Mouse (Mus musculus): ENCODE results near the gene Prkca. TPM values are rescaled to one million over a fixed set of nuclear protein-coding genes. Genes with fewer than 3 reads are reported as not detected.

Gene Prkca
- 11.2 and 11.4 TPM in 2 replicates for polyA plus RNA-seq (2015; fragmentation: Nextera tagmentation; extraction: Ambion mirVana)

GRCm38 (mm10) chr11:108343789-108344462 is at the start of gene Prkca:
Gene Prkca (minus strand): TSS chr11:108343928.
- peak; percentile 96 for DNase-seq (ENCODE audit: low spot score)

DNA sequence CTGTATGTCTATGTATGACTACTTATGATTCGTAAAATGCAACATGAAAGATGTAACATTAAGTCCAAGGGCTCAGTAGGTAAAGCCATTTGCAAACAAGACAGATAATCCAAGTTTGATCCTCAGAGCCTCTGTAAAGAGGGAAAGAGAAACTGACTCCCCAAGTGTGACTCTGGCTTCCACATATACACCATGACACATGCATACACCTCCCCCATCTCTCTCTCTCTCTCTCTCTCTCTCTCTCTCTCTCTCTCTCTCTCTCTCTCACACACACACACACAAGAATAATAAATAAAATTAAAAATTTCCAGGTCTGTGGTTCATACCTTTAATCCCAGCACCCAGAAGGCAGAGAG is 41.9 kb upstream of the Prkca start:
- DNase-seq (ENCODE audit: low spot score), result no peak

GRCm38 (mm10) chr11:108384920-108385665 is 41.4 kb upstream of the Prkca start:
- no peak for DNase-seq (ENCODE audit: low spot score)

DNA sequence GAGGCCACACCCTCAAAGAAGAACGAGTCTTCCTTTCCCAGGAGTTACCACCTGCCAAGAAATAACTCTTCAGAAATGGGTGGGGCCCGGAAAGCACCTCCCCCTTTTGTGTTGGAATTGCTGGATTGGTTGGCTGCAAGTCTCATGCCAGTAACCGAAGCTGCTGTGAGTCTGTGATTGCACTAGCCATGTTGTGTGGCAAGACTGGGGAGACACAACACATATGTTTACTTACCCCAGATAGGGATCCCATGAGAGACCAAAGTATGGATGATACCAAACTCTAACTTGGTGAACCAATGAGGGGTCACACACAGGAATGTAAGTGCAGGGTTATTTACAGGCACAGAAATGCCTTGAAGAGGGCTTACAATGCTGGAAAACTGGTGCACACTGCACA is 38.9 kb upstream of the Prkca start:
- no peak for DNase-seq (ENCODE audit: low spot score)

GRCm38 (mm10) chr11:108378363-108378751 is 34.6 kb upstream of the Prkca start:
- peak; percentile 5 for DNase-seq (ENCODE audit: low spot score)

GRCm38 (mm10) chr11:108377680-108378362 is 34.1 kb upstream of the Prkca start:
- peak; percentile 83 for DNase-seq (ENCODE audit: low spot score)

GRCm38 (mm10) chr11:108376815-108377214 is 33.1 kb upstream of the Prkca start:
- no peak for DNase-seq (ENCODE audit: low spot score)

GRCm38 (mm10) chr11:108367046-108367445 is 23.3 kb upstream of the Prkca start:
- DNase-seq (ENCODE audit: low spot score), result no peak

DNA sequence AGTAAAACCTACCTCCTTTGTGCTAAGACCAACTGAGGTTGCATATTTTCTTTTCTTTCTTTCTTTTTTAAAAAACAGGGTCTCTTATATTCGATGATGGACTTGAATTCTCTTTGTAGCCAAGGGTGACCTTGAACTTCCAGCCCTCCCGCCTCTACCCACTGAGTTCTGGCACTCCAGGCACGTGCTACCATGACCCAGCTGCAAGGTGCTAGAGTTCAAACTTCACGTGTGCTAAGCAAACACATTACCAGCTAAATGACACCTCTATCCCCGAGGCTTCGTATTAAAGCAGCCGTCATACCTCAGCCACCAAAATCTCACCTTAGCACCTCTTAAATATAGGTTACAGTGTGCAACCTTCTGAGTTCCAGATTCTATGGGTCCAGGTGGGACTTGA is 21.9 kb upstream of the Prkca start:
- DNase-seq (ENCODE audit: low spot score), result no peak

- no peak for DNase-seq (ENCODE audit: low spot score)
Observed at GRCm38 (mm10) chr11:108364945-108365589, 21.3 kb upstream of the Prkca start.

- DNase-seq (ENCODE audit: low spot score), result no peak
Observed at GRCm38 (mm10) chr11:108363991-108364390, 20.3 kb upstream of the Prkca start.

DNA sequence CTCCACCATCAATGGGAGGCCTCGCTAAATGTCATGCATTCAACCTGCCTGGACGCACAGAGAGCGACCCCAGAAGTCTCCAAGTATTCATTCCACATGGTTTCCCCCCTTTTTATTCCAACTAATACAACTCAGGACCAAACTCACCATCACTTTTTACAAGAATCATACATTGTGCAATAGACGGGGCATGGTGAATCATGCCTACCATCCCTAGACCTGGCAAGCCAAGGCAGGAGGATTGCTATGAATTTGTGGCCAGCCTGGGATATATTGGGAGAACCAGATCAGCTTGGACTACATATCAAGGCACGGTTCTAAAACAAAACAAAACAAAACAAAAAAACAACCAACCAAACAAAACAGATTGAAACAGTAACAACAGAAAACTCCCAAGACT is 19.2 kb upstream of the Prkca start:
- DNase-seq (ENCODE audit: low spot score), result no peak

GRCm38 (mm10) chr11:108360983-108361382 is 17.3 kb upstream of the Prkca start:
- no peak for DNase-seq (ENCODE audit: low spot score)

- DNase-seq (ENCODE audit: low spot score), result no peak
Observed at GRCm38 (mm10) chr11:108358911-108359310, 15.2 kb upstream of the Prkca start.

DNA sequence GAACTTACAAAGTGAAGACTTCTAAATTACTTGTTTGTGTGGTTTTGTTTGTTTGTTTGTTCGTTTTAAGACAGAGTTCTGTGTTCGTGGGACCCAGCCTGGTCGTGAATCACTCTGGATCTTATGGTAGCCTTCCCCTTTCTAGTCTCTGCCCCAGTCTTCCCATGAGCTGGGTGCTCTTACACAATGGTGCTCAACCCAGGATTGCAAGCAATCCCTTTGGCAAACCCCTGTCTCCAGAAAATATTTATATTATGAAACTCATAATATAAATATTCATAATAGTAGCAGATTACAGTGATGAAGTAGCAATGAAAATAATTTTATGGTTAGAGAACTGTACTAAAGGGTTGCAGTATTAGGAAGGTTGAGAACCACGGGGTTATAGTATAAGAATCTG is 12.3 kb upstream of the Prkca start:
- DNase-seq (ENCODE audit: low spot score), result no peak

- no peak for DNase-seq (ENCODE audit: low spot score)
Observed at GRCm38 (mm10) chr11:108352842-108353388, 9.2 kb upstream of the Prkca start.

- DNase-seq (ENCODE audit: low spot score), result no peak
Observed at GRCm38 (mm10) chr11:108350799-108351198, 7.1 kb upstream of the Prkca start.

- DNase-seq (ENCODE audit: low spot score), result no peak
Observed at GRCm38 (mm10) chr11:108345321-108345720, 1.6 kb upstream of the Prkca start.

GRCm38 (mm10) chr11:108344759-108345158 is 1.0 kb upstream of the Prkca start:
- DNase-seq (ENCODE audit: low spot score), result no peak

GRCm38 (mm10) chr11:108342781-108343768 is 653 bp downstream of the Prkca start, which contains the start of gene Apoh:
Gene Apoh (plus strand): TSS chr11:108343354.
- DNase-seq (ENCODE audit: low spot score), result peak; percentile 47

Data from thymus, postnatal 0 days (tissue).